Mouse (Mus musculus): ENCODE results near the gene Dkk2. TPM values are rescaled to one million over a fixed set of nuclear protein-coding genes. Genes with fewer than 3 reads are reported as not detected.
"Not testable (repeated sequence)": the region's sequence is repeated elsewhere in the genome, so short reads cannot be mapped to it uniquely, and the experiment has no call there.

Dkk2 gene
- 11.3 and 16.6 TPM in 2 replicates for polyA plus RNA-seq (2016; fragmentation: Nextera tagmentation; extraction: Ambion mirVana)

GRCm38 (mm10) chr3:132085112-132085822 is at the start of gene Dkk2:
Gene Dkk2, plus strand, starts transcription at chr3:132085292.
- peak within 1 kb of the TSS; percentile 46 for H3K4me3 ChIP-seq
- peaks cover 37% of the 10 kb centered on the region for H3K27me3 ChIP-seq
- H3K27ac ChIP-seq: no peak within 1 kb of the TSS
- H3K4me2 ChIP-seq (replicated peaks): peak within 1 kb of the TSS; percentile 95
- under 1% methylated on average over 33 of the region's 33 CpGs for WGBS
- H3K36me3 ChIP-seq: no peaks in the 10 kb centered on the region
- peak within 1 kb of the TSS; percentile 46 for H3K9ac ChIP-seq
- peaks cover 34% of the 10 kb centered on the region for H3K4me1 ChIP-seq
- peak; percentile 57 for ATAC-seq (ENCODE audit: low FRiP score)
- no peaks in the 10 kb centered on the region for H3K9me3 ChIP-seq (replicated peaks)

GRCm38 (mm10) chr3:132036704-132037103 is 48.4 kb upstream of the Dkk2 start:
- H3K27ac ChIP-seq: no peak overlapping the region
- H3K4me2 ChIP-seq (replicated peaks): no peak overlapping the region
- 95% methylated on average over 2 of the region's 2 CpGs for WGBS
- no peaks in the 10 kb centered on the region for H3K27me3 ChIP-seq
- H3K4me1 ChIP-seq: peaks cover 8% of the 10 kb centered on the region; the same call in 1 of the 2 replicates
- no peak overlapping the region for H3K4me3 ChIP-seq
- H3K9me3 ChIP-seq (replicated peaks): no peaks in the 10 kb centered on the region
- H3K9ac ChIP-seq: no peak overlapping the region
- ATAC-seq (ENCODE audit: low FRiP score): no peak
- no peaks in the 10 kb centered on the region for H3K36me3 ChIP-seq

- H3K4me1 ChIP-seq: peaks cover 8% of the 10 kb centered on the region; the same call in 1 of the 2 replicates
- H3K27me3 ChIP-seq: no peaks in the 10 kb centered on the region
- H3K4me2 ChIP-seq (replicated peaks): no peak overlapping the region
- 59% methylated on average over 10 of the region's 10 CpGs for WGBS
- H3K9me3 ChIP-seq (replicated peaks): no peaks in the 10 kb centered on the region
- no peak overlapping the region for H3K4me3 ChIP-seq
- no peak overlapping the region for H3K27ac ChIP-seq
- H3K9ac ChIP-seq: no peak overlapping the region
- no peak for ATAC-seq (ENCODE audit: low FRiP score)
- no peaks in the 10 kb centered on the region for H3K36me3 ChIP-seq
These were observed 47.4 kb upstream of the Dkk2 start for GRCm38 (mm10) chr3:132037670-132038069.

DNA sequence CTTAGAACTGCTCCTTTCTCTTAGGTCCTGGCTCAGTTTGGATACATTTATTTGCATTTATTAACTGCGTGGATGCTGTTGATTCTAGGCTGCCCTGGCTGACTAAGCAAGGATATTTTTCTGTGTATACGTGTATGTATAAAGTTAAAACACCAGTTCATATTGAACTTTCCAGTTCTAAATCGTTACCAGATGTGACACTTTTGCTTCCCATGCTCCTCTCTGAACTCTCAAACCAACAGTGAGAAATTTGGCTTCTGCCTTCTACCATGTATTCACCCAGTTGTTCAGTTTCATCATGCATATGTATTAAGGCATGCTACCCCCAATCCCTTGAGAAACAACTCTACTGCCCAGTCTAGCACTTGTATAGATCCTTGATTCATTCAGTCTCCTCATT is 45.0 kb upstream of the Dkk2 start:
- Histone ChIP-seq H3K27ac (no peak overlapping the region), H3K4me1 (0 out of 2 replicates have a peak, but pooled peaks cover 5% of the 10 kb centered on the region), H3K9me3 (replicated peaks) (no peaks in the 10 kb centered on the region), H3K27me3 (no peaks in the 10 kb centered on the region), H3K36me3 (no peaks in the 10 kb centered on the region), H3K4me3 (no peak overlapping the region), H3K9ac (no peak overlapping the region), H3K4me2 (replicated peaks) (no peak overlapping the region)
- no peak for ATAC-seq (ENCODE audit: low FRiP score)
- WGBS: 69% methylated on average over 3 of the region's 3 CpGs

DNA sequence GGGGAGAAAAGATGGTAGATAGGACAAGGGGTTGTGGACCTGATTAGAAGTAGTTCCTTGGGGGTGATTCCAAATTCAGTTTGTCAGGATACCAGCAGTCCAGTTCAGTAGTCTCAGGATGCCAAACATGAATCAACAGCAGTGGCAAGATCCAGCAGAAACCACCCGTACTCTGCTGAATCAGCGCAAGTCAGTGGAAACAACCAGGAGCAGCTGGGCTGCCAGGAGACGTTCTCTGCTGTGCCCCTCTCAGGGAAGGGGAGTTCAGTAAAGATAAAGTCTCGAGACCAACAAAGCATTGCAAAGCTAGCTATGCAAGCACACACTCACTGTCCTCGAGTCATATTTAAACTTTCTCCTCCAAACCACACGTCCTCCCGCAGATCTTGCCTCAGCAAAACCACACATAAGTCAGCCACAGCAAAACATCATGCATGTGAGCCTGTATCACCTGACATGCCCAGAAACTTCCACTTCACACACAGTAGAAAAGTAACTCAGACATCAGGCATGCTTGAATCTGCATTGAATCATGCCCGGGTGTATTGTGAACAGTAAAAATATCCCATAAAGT is 34.1 kb upstream of the Dkk2 start:
- H3K9me3 ChIP-seq (replicated peaks): 0 out of 2 replicates have a peak, but pooled peaks cover 2% of the 10 kb centered on the region
- no peaks in the 10 kb centered on the region for H3K36me3 ChIP-seq
- WGBS: 89% methylated on average over 8 of the region's 8 CpGs
- no peaks in the 10 kb centered on the region for H3K4me1 ChIP-seq
- no peak overlapping the region for H3K4me2 ChIP-seq (replicated peaks)
- ATAC-seq (ENCODE audit: low FRiP score): no peak
- no peak overlapping the region for H3K4me3 ChIP-seq
- no peak overlapping the region for H3K27ac ChIP-seq
- no peaks in the 10 kb centered on the region for H3K27me3 ChIP-seq
- no peak overlapping the region for H3K9ac ChIP-seq

- not testable (repeated sequence) for H3K9me3 ChIP-seq (replicated peaks); H3K36me3 ChIP-seq; H3K4me2 ChIP-seq (replicated peaks); ATAC-seq (ENCODE audit: low FRiP score); H3K27me3 ChIP-seq; H3K27ac ChIP-seq; H3K9ac ChIP-seq; H3K4me3 ChIP-seq; H3K4me1 ChIP-seq
- 78% methylated on average over 1 of the region's 1 CpGs for WGBS
These were observed 22.3 kb upstream of the Dkk2 start for GRCm38 (mm10) chr3:132062816-132063215.

DNA sequence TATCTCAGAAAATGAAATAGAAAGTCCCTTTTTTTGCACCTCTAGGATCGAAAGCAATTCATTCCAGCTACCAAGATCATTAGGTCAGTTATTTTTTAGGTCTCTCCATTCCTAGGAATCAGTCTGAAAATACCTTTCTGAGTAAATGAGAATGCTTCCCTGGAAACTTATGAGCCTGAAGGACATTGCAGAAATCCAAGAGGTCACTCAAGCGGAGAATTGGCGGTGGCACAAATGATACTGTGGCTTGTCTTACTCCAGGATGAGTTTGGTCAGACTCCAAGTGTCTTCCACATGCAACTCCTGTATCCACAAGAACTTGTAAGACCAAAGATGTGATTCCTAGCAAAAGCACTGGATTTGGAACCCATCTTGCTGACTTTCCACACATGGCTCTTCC is 21.7 kb upstream of the Dkk2 start:
- Histone ChIP-seq H3K4me1 (no peaks in the 10 kb centered on the region), H3K27me3 (no peaks in the 10 kb centered on the region), H3K4me3 (no peak overlapping the region), H3K9me3 (replicated peaks) (no peaks in the 10 kb centered on the region), H3K27ac (no peak overlapping the region), H3K36me3 (no peaks in the 10 kb centered on the region), H3K9ac (no peak overlapping the region), H3K4me2 (replicated peaks) (no peak overlapping the region)
- WGBS: 92% methylated on average over 3 of the region's 3 CpGs
- ATAC-seq (ENCODE audit: low FRiP score): no peak

GRCm38 (mm10) chr3:132063966-132064365 is 21.1 kb upstream of the Dkk2 start:
- Histone ChIP-seq H3K9ac (no peak overlapping the region), H3K4me2 (replicated peaks) (no peak overlapping the region), H3K36me3 (no peaks in the 10 kb centered on the region), H3K9me3 (replicated peaks) (no peaks in the 10 kb centered on the region), H3K4me1 (no peaks in the 10 kb centered on the region), H3K27me3 (no peaks in the 10 kb centered on the region), H3K4me3 (no peak overlapping the region), H3K27ac (no peak overlapping the region)
- ATAC-seq (ENCODE audit: low FRiP score): no peak
- 73% methylated on average over 4 of the region's 4 CpGs for WGBS

GRCm38 (mm10) chr3:132064920-132065319 is 20.2 kb upstream of the Dkk2 start:
- H3K27ac ChIP-seq: no peak overlapping the region
- no peak overlapping the region for H3K9ac ChIP-seq
- no peaks in the 10 kb centered on the region for H3K27me3 ChIP-seq
- H3K9me3 ChIP-seq (replicated peaks): no peaks in the 10 kb centered on the region
- no peaks in the 10 kb centered on the region for H3K4me1 ChIP-seq
- ATAC-seq (ENCODE audit: low FRiP score): no peak
- no peaks in the 10 kb centered on the region for H3K36me3 ChIP-seq
- 88% methylated on average over 1 of the region's 1 CpGs for WGBS
- H3K4me2 ChIP-seq (replicated peaks): no peak overlapping the region
- H3K4me3 ChIP-seq: no peak overlapping the region

GRCm38 (mm10) chr3:132070949-132071348 is 14.1 kb upstream of the Dkk2 start:
- Histone ChIP-seq H3K27me3 (no peaks in the 10 kb centered on the region), H3K9ac (no peak overlapping the region), H3K36me3 (no peaks in the 10 kb centered on the region), H3K27ac (no peak overlapping the region), H3K4me3 (no peak overlapping the region), H3K4me2 (replicated peaks) (no peak overlapping the region), H3K4me1 (no peaks in the 10 kb centered on the region), H3K9me3 (replicated peaks) (no peaks in the 10 kb centered on the region)
- 55% methylated on average over 2 of the region's 2 CpGs for WGBS
- no peak for ATAC-seq (ENCODE audit: low FRiP score)

- no peaks in the 10 kb centered on the region for H3K36me3 ChIP-seq
- WGBS: 7% methylated on average over 13 of the region's 13 CpGs
- H3K27ac ChIP-seq: no peak overlapping the region
- no peaks in the 10 kb centered on the region for H3K9me3 ChIP-seq (replicated peaks)
- no peak overlapping the region for H3K9ac ChIP-seq
- ATAC-seq (ENCODE audit: low FRiP score): peak; percentile 65
- H3K4me2 ChIP-seq (replicated peaks): peak overlapping the region; percentile 95
- peaks cover 37% of the 10 kb centered on the region for H3K27me3 ChIP-seq
- H3K4me3 ChIP-seq: peak overlapping the region; percentile 46
- peaks cover 34% of the 10 kb centered on the region for H3K4me1 ChIP-seq
These were observed 1.1 kb upstream of the Dkk2 start for GRCm38 (mm10) chr3:132084018-132084417.

GRCm38 (mm10) chr3:132084680-132085079 is 412 bp upstream of the Dkk2 start:
- H3K9me3 ChIP-seq (replicated peaks): no peaks in the 10 kb centered on the region
- H3K4me2 ChIP-seq (replicated peaks): peak overlapping the region; percentile 95
- peak overlapping the region; percentile 46 for H3K4me3 ChIP-seq
- peak overlapping the region; percentile 46; the same call in 1 of the 2 replicates for H3K9ac ChIP-seq
- no peak for ATAC-seq (ENCODE audit: low FRiP score)
- WGBS: under 1% methylated on average over 8 of the region's 8 CpGs
- H3K27me3 ChIP-seq: peaks cover 37% of the 10 kb centered on the region
- H3K4me1 ChIP-seq: peaks cover 34% of the 10 kb centered on the region
- H3K27ac ChIP-seq: no peak overlapping the region
- H3K36me3 ChIP-seq: no peaks in the 10 kb centered on the region
